Mouse (Mus musculus) liver, embryonic 12.5 days (tissue): ENCODE data around the gene Atg101. TPM values are rescaled to one million over a fixed set of nuclear protein-coding genes. Genes with fewer than 3 reads are reported as not detected.
A peak's percentile ranks its signal among the peaks of the same experiment; 100 is the strongest.

ENCODE experiments used
- ATAC-seq: fragments of 200-750 bp; cut with Nextera tagmentation; 2 replicates; pipeline ENCODE4 v1.8.0; 2017; ENCODE audit warnings: moderate number of reproducible peaks, mild to moderate bottlenecking, moderate library complexity
- H3K27ac ChIP-seq: fragments of 300-500 bp; sonication (generic); 2 replicates; pipeline ENCODE4 v1.5.1; 2016; ENCODE audit warnings: mild to moderate bottlenecking
- H3K27me3 ChIP-seq: fragments of 300-500 bp; sonication (generic); replicated peaks from 2 replicates; pipeline ENCODE4 v1.6.1; 2016; ENCODE audit warnings: mild to moderate bottlenecking, moderate library complexity
- H3K36me3 ChIP-seq: fragments of 300-500 bp; sonication (generic); 2 replicates; pipeline ENCODE4 v1.6.1; 2016; ENCODE audit warnings: mild to moderate bottlenecking, moderate library complexity
- H3K4me1 ChIP-seq: fragments of 300-500 bp; sonication (generic); 2 replicates; pipeline ENCODE4 v1.6.1; 2016
- H3K4me2 ChIP-seq: fragments of 300-500 bp; sonication (generic); 2 replicates; pipeline ENCODE4 v1.6.1; 2016; ENCODE audit warnings: mild to moderate bottlenecking, moderate library complexity
- H3K4me3 ChIP-seq: fragments of 300-500 bp; sonication (generic); 2 replicates; pipeline ENCODE4 v1.5.1; 2016; ENCODE audit warnings: mild to moderate bottlenecking, moderate library complexity
- H3K9ac ChIP-seq: fragments of 300-500 bp; sonication (generic); 2 replicates; pipeline ENCODE4 v1.6.1; 2016; ENCODE audit warnings: mild to moderate bottlenecking, moderate library complexity
- H3K9me3 ChIP-seq: fragments of 300-500 bp; sonication (generic); replicated peaks from 2 replicates; pipeline ENCODE4 v1.6.1; 2016; ENCODE audit warnings: mild to moderate bottlenecking, moderate library complexity
- WGBS: fragments of 180-500 bp; shearing (Covaris S2); methylation state at CpG from one replicate; pipeline ENCODE4 v1.1.7; 2016; ENCODE audit not compliant: insufficient replicate concordance; 5-methylcytosine and 5-hydroxymethylcytosine counted together
- polyA plus RNA-seq: library from polyadenylated mRNA; unstranded; fragments of >200 nt; fragmentation: Nextera tagmentation; extraction: Ambion mirVana; gene quantifications from 2 replicates; pipeline ENCODE4 v1.2.1, GENCODE M21; 2016

Gene Atg101
- polyA plus RNA-seq, 1 experiment from 2014 or later, result 31.7 TPM

- no peak overlapping the region for H3K4me2 ChIP-seq
- no peaks in the 10 kb centered on the region for H3K36me3 ChIP-seq
- no peaks in the 10 kb centered on the region for H3K9me3 ChIP-seq
- no peak overlapping the region for H3K27ac ChIP-seq
- WGBS, result 69% methylated on average over 3 of the region's 3 CpGs
- H3K4me1 ChIP-seq, result no peaks in the 10 kb centered on the region
- H3K4me3 ChIP-seq, result no peak overlapping the region
- H3K27me3 ChIP-seq, result peaks cover 17% of the 10 kb centered on the region
- no peak overlapping the region for H3K9ac ChIP-seq
- ATAC-seq, result no peak
These were observed 45.5 kb downstream of the Atg101 start for GRCm38 (mm10) chr15:101329564-101329892.

GRCm38 (mm10) chr15:101331090-101331489, 47.0 kb downstream of the Atg101 start:
- Histone ChIP-seq H3K36me3 (no peaks in the 10 kb centered on the region), H3K27ac (no peak overlapping the region), H3K4me3 (no peak overlapping the region), H3K9ac (no peak overlapping the region), H3K27me3 (peaks cover 21% of the 10 kb centered on the region), H3K4me2 (no peak overlapping the region), H3K9me3 (no peaks in the 10 kb centered on the region), H3K4me1 (peaks cover 5% of the 10 kb centered on the region; the same call in 1 of the 2 replicates)
- ATAC-seq, result no peak
- WGBS, result 74% methylated on average over 4 of the region's 4 CpGs

DNA sequence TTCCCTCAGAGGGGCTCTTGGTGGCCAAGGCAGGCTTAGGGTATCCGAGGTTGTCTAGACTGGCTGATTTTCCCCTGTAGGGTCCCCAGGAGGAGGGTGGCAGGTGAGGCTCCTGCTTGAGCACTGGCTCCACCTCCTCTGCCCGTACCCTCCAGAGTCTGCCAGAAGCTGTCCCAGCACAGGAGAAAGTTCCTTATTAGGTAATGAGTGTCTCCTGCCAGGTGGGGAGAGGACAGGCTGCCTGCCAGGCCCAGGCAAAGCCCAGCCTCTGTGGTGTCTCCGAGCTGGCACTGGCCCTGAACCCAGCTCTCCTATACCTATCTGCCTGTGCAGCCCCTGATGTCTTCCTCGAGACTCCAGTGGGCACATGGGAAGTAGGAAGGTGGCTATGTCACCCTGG, 48.3 kb downstream of the Atg101 start:
- H3K27me3 ChIP-seq, result peaks cover 32% of the 10 kb centered on the region
- no peaks in the 10 kb centered on the region for H3K36me3 ChIP-seq
- no peak overlapping the region for H3K4me3 ChIP-seq
- H3K4me2 ChIP-seq, result no peak overlapping the region
- ATAC-seq, result no peak
- WGBS, result 56% methylated on average over 4 of the region's 4 CpGs
- no peak overlapping the region for H3K27ac ChIP-seq
- H3K9ac ChIP-seq, result no peak overlapping the region
- H3K4me1 ChIP-seq, result peaks cover 15% of the 10 kb centered on the region; the same call in 1 of the 2 replicates
- H3K9me3 ChIP-seq, result no peaks in the 10 kb centered on the region

DNA sequence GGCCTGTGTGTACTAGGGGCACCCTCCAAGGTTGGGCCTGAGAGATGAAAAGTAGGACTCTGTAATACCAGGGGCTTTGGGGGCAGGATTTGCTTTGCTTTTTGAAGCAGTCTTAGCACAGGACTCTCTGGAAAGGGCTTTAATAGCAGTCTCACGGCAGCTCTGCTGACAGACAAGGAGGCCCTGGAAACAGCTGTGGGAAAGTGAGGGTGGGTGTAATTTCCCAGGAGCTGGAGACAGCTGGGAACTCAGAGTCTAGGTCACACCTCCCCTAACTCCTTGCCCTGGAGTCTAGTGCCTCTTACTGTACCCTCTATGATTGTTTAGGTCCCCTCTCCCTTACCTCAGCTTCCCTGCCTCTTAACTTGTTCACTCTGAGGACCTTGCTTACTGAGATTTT, 49.1 kb downstream of the Atg101 start:
- no peak for ATAC-seq
- peaks cover 32% of the 10 kb centered on the region for H3K27me3 ChIP-seq
- H3K4me1 ChIP-seq, result peaks cover 17% of the 10 kb centered on the region; the same call in 1 of the 2 replicates
- WGBS, result 8% methylated on average over 1 of the region's 1 CpGs
- no peak overlapping the region for H3K9ac ChIP-seq
- no peak overlapping the region for H3K4me3 ChIP-seq
- H3K36me3 ChIP-seq, result no peaks in the 10 kb centered on the region
- no peak overlapping the region for H3K27ac ChIP-seq
- no peak overlapping the region for H3K4me2 ChIP-seq
- no peaks in the 10 kb centered on the region for H3K9me3 ChIP-seq

DNA sequence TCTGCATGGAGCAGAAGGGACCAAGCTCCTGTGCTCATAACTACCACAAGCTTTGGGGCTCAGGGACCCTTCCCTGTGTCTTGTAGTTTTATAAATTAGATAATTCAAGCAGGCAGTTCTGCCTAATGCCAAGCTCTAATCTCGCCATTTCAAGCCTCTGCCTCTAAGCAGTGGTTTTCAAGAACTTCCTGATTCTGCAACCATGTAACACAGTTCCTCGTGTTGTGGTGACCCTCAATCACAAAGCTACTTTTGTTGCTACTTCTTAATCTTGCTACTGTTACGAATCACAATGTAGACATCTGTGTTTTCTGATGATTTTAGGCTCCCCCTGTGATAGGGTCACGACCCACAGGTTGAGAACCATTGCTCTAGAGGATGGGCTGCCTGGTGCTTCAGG, 49.6 kb downstream of the Atg101 start:
- WGBS, result 21% methylated on average over 4 of the region's 4 CpGs
- peaks cover 32% of the 10 kb centered on the region for H3K27me3 ChIP-seq
- H3K9ac ChIP-seq, result no peak overlapping the region
- no peaks in the 10 kb centered on the region for H3K36me3 ChIP-seq
- H3K27ac ChIP-seq, result no peak overlapping the region
- H3K4me3 ChIP-seq, result no peak overlapping the region
- no peak overlapping the region for H3K4me2 ChIP-seq
- no peak for ATAC-seq
- H3K4me1 ChIP-seq, result peaks cover 17% of the 10 kb centered on the region; the same call in 1 of the 2 replicates
- H3K9me3 ChIP-seq, result no peaks in the 10 kb centered on the region

DNA sequence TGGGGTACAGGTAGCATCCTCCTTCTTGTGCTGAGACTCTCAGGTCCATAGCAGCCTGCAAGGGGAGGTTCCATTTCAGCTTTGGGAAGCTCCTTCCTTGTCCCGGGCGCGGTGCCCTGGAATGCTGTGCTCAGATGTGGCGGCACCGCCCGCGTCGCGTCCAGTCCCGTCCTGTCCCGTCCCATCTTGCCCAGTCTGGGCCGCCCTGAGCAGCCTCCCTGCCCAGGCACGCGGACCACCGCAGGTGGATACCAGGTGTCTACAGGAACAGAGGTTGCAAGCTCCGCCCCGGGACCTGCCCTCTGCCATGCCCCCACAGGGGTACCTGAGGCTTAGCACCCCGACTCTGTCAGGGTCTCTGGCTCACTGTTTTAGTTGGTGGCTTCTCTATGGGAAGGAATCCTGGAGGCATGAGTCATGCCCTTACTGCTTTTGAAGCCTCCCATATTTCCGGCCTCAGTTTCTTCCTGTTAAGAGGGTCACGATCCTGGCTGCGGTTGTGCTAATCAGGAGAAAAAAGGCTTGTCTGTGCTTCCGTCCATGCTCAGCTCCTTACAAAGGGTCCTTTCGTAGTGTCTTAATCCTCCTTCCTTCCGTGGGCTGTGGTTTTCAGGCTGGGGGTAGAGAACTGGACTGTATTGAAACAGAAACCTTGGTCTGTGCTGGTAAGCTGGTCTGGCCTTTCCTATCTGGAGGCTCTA, 52.6 kb downstream of the Atg101 start:
- H3K36me3 ChIP-seq, result no peaks in the 10 kb centered on the region
- peak overlapping the region; percentile 44 for H3K4me2 ChIP-seq
- ATAC-seq, result peak; percentile 40
- WGBS, result 14% methylated on average over 24 of the region's 24 CpGs
- H3K4me3 ChIP-seq, result no peak overlapping the region
- no peak overlapping the region for H3K9ac ChIP-seq
- peaks cover 25% of the 10 kb centered on the region for H3K27me3 ChIP-seq
- H3K27ac ChIP-seq, result peak overlapping the region; percentile 58; the same call in 1 of the 2 replicates
- H3K9me3 ChIP-seq, result no peaks in the 10 kb centered on the region
- peaks cover 17% of the 10 kb centered on the region; the same call in 1 of the 2 replicates for H3K4me1 ChIP-seq

- Histone ChIP-seq H3K9ac (no peak overlapping the region), H3K27ac (no peak overlapping the region), H3K4me3 (no peak overlapping the region), H3K9me3 (no peaks in the 10 kb centered on the region), H3K4me2 (no peak overlapping the region), H3K27me3 (peaks cover 16% of the 10 kb centered on the region), H3K36me3 (no peaks in the 10 kb centered on the region), H3K4me1 (peaks cover 17% of the 10 kb centered on the region; the same call in 1 of the 2 replicates)
- ATAC-seq, result no peak
- WGBS, result 73% methylated on average over 4 of the region's 4 CpGs
These were observed 54.3 kb downstream of the Atg101 start for GRCm38 (mm10) chr15:101338359-101338758.

- no peak overlapping the region for H3K4me3 ChIP-seq
- 0% methylated on average over 2 of the region's 2 CpGs for WGBS
- peaks cover 17% of the 10 kb centered on the region; the same call in 1 of the 2 replicates for H3K4me1 ChIP-seq
- no peaks in the 10 kb centered on the region for H3K9me3 ChIP-seq
- no peak overlapping the region for H3K4me2 ChIP-seq
- peaks cover 16% of the 10 kb centered on the region; the same call in 1 of the 2 replicates for H3K27me3 ChIP-seq
- ATAC-seq, result peak; percentile 38; the same call in 1 of the 2 replicates
- H3K9ac ChIP-seq, result no peak overlapping the region
- no peak overlapping the region for H3K27ac ChIP-seq
- H3K36me3 ChIP-seq, result no peaks in the 10 kb centered on the region
These were observed 55.5 kb downstream of the Atg101 start for GRCm38 (mm10) chr15:101339537-101339936.

Other genes with a start within 250 kb of the Atg101 start
- not detected in 2 replicates for gene Gm47841, start 236.9 kb upstream of the Atg101 start, polyA plus RNA-seq
- 0.17 and 0.25 TPM in 2 replicates for gene Fignl2, start 205.7 kb upstream of the Atg101 start, polyA plus RNA-seq
- not detected in 2 replicates for gene Ankrd33, start 168.5 kb upstream of the Atg101 start, polyA plus RNA-seq
- gene Acvrl1, start 155.8 kb upstream of the Atg101 start, polyA plus RNA-seq, result 1.8 TPM in 2 replicates
- gene Acvr1b, start 110.2 kb upstream of the Atg101 start, polyA plus RNA-seq, result 1.9 and 2.2 TPM in 2 replicates
- 0.81 and 1.3 TPM in 2 replicates for gene Grasp, start 60.1 kb upstream of the Atg101 start, polyA plus RNA-seq
- gene Nr4a1, start 30.0 kb upstream of the Atg101 start, polyA plus RNA-seq, result 0.83 and 1.0 TPM in 2 replicates
- gene 6030408B16Rik, start 8.9 kb downstream of the Atg101 start, polyA plus RNA-seq, result 0.17 and 0.19 TPM in 2 replicates
- 0.11 and 0.16 TPM in 2 replicates for gene Krt80, start 85.9 kb downstream of the Atg101 start, polyA plus RNA-seq
- gene Krt7, start 126.8 kb downstream of the Atg101 start, polyA plus RNA-seq, result 6.0 and 6.1 TPM in 2 replicates
- gene Krt87, start 154.5 kb downstream of the Atg101 start, polyA plus RNA-seq, result not detected in 2 replicates
- gene Krt88, start 163.5 kb downstream of the Atg101 start, polyA plus RNA-seq, result not detected in 2 replicates
- gene Krt81, start 179.5 kb downstream of the Atg101 start, polyA plus RNA-seq, result not detected in 2 replicates
- not detected in 2 replicates for gene Krt86, start 189.2 kb downstream of the Atg101 start, polyA plus RNA-seq
- gene Krt83, start 207.2 kb downstream of the Atg101 start, polyA plus RNA-seq, result not detected in 2 replicates
- not detected in 2 replicates for gene Gm49425, start 233.0 kb downstream of the Atg101 start, polyA plus RNA-seq
- gene Krt84, start 248.5 kb downstream of the Atg101 start, polyA plus RNA-seq, result not detected in 2 replicates